Mouse (Mus musculus) layer of hippocampus, postnatal 36 days (tissue): ENCODE results near the gene Plcxd1. TPM values are rescaled to one million over a fixed set of nuclear protein-coding genes. Genes with fewer than 3 reads are reported as not detected.
"Not testable (repeated sequence)": the region's sequence is repeated elsewhere in the genome, so short reads cannot be mapped to it uniquely, and the experiment has no call there.

ENCODE experiments used
- DNase-seq, 2 experiments: peaks; one replicate each; pipeline ENCODE4 v3.0.0; 2022
- total RNA-seq, 2 experiments: library from RNA; stranded (reverse); gene quantifications; 2 replicates each; pipeline ENCODE4 v1.2.3; 2021

Plcxd1 gene
- 1 to 10 TPM; 3.3 to 4.5 TPM for total RNA-seq

GRCm38 (mm10) chr5:110099656-110100580, at the start of gene Plcxd1:
Plcxd1 (plus strand) TSS chr5:110099969.
- no peak for DNase-seq

- DNase-seq: peak; percentile 77 to 81
Measured at GRCm38 (mm10) chr5:110057637-110058408, 41.9 kb upstream of the Plcxd1 start.

GRCm38 (mm10) chr5:110072413-110072812, 27.4 kb upstream of the Plcxd1 start, which contains the start of gene Gm17655:
Gm17655 (minus strand) TSS chr5:110072513.
- DNase-seq: not testable (repeated sequence)

GRCm38 (mm10) chr5:110082961-110083360, 16.8 kb upstream of the Plcxd1 start:
- no peak for DNase-seq

- no peak for DNase-seq
Measured at GRCm38 (mm10) chr5:110086161-110086866, 13.5 kb upstream of the Plcxd1 start.

GRCm38 (mm10) chr5:110091546-110091945, 8.2 kb upstream of the Plcxd1 start:
- DNase-seq: no peak

GRCm38 (mm10) chr5:110094030-110094846, 5.5 kb upstream of the Plcxd1 start, which contains the start of gene Gm35315:
Gm35315 (minus strand) TSS chr5:110094420.
- DNase-seq: peak; percentile 87

GRCm38 (mm10) chr5:110094847-110095213, 4.9 kb upstream of the Plcxd1 start:
- DNase-seq: no peak

- peak in 1 of 2 experiments; percentile 25 for DNase-seq
Measured at GRCm38 (mm10) chr5:110098991-110099477, 735 bp upstream of the Plcxd1 start.

- peak in 1 of 2 experiments; percentile 22 for DNase-seq
Measured at GRCm38 (mm10) chr5:110100921-110101631, 1.3 kb downstream of the Plcxd1 start.

GRCm38 (mm10) chr5:110101716-110102347, 2.1 kb downstream of the Plcxd1 start:
- peak in 1 of 2 experiments; percentile 61 for DNase-seq

GRCm38 (mm10) chr5:110102429-110102828, 2.7 kb downstream of the Plcxd1 start:
- no peak for DNase-seq

- peak in 1 of 2 experiments; percentile 17 for DNase-seq
Measured at GRCm38 (mm10) chr5:110102853-110103625, 3.3 kb downstream of the Plcxd1 start.

GRCm38 (mm10) chr5:110103901-110104615, 4.3 kb downstream of the Plcxd1 start:
- DNase-seq: no peak

GRCm38 (mm10) chr5:110104616-110105380, 5.0 kb downstream of the Plcxd1 start:
- no peak for DNase-seq

- DNase-seq: peak in 1 of 2 experiments; percentile 29
Measured at GRCm38 (mm10) chr5:110106140-110106871, 6.5 kb downstream of the Plcxd1 start.
